Mouse (Mus musculus) heart, adult 2 months (tissue): ENCODE measurements around the gene Cfap43.

Experiments used
- CTCF ChIP-seq: fragments of 200-600 bp; IDR thresholded peaks from 2 replicates; pipeline ENCODE4 v1.8.1; 2022; ENCODE audit warnings: antibody characterized with exemption, mild to moderate bottlenecking, moderate library complexity
- EP300 ChIP-seq: fragments of 200-500 bp; IDR thresholded peaks from 2 replicates; pipeline ENCODE4 v1.6.1; 2011; ENCODE audit warnings: low read depth, low read length, control low read depth; ENCODE audit not compliant: insufficient read depth
- POLR2A ChIP-seq: fragments of 200-500 bp; IDR thresholded peaks from 2 replicates; pipeline ENCODE4 v1.6.1; 2011; ENCODE audit warnings: mild to moderate bottlenecking, low read depth, low read length, control low read depth; ENCODE audit not compliant: insufficient read depth

GRCm38 (mm10) chr19:47953169-47953568, 34.1 kb upstream of the Cfap43 start:
- TF ChIP-seq CTCF (no peak), POLR2A (no peak), EP300 (no peak)
